Mouse (Mus musculus) sigmoid colon, adult 10 weeks (tissue): ENCODE measurements around the gene Hypk. TPM values are rescaled to one million over a fixed set of nuclear protein-coding genes. Genes with fewer than 3 reads are reported as not detected.

Experiments used
- polyA plus RNA-seq: library from polyadenylated mRNA; stranded (reverse); fragments of 350-450 nt; fragmentation: Illumina TruSeq; extraction: RNeasy Lipid Tissue Mini Kit (QIAGEN cat#74804); gene quantifications from one replicate; pipeline ENCODE4 v1.2.3, GENCODE M21; 2014; ENCODE audit warnings: low read depth, low replicate concordance

Hypk gene
- 47.8 TPM for polyA plus RNA-seq

GRCm38 (mm10) chr2:121452990-121453389 is at the start of gene Hypk:
TSS of gene Hypk (plus strand) at chr2:121453290.

DNA sequence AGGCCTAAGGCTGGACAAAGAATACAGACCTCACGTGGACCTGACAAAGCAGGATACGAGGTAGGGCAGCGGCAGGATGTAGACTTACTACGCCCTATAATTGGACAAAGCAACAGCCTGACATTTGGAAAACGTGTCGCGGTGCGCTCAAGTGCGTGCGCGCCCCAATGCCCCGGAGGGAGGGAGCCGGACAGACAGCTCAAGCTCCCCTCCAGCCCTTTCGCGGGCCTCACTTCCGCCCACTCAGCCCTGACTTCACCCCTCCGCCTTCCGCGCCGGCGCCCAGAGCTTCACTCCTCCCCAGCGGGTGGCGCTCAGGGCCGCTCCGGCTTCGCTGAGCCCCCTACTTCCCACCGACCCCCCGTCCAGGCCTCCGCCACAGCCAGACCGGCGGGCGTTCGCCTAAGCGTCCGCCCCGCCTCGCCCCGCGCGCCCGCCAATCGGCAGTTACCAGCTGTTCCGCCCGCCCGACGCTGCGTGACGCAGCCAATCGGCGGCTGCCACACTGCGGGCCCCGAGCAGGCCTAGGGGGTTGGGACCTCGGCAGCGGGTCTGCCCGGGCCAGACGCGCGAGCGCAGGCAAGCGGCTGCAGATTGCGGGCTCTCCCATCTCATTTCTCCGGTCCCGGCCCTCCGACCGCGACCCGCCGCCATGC is 39.6 kb upstream of the Hypk start, which contains the start of the genes Pdia3 and Catsper2:
Pdia3 (plus strand) TSS at position 389 of the 656 bp plus-strand sequence.
Catsper2 (minus strand) TSS at position 406 of the 656 bp plus-strand sequence.

GRCm38 (mm10) chr2:121444178-121444577 is 8.9 kb upstream of the Hypk start, which contains the start of gene Ell3:
TSS of gene Ell3 (minus strand) at chr2:121444278.

DNA sequence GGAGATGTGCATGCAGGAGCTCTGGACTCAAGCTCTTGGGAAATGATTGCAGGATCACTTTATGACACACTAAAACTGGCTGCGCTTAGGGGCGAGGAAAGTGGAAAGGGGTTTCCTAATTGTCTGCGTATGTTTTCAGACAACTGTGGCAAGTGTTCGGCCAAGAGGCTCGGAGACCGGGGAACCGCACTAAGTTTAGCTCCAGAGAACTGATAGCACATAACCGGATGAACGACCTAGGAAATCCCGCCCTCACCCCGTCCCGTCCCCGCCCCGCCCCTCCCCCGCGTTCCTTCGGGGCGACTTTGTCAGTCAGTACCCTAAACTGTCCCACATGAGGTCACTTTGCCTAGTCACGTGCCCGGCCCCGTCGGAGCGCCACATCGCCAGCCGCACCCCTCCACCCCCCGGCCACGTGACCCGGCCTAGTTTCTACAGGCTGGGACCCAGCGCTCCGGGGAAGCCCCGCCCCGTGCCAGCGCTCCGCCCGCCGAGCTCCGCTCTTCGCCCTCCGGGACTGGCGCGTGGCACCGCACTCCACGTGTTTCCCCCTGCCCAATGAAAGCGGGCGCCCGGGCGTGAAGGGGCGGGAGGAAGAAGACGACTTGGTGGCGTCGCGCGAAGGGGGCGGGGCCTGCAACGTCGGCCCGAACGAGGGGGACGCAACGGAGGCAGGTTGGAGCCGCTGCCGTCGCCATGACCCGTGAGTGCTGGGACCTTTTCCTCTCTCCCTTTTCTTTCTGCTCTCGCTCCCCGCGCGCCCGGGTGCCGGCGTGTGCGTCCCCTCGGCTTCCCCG is 4.2 kb upstream of the Hypk start, which contains the start of gene Serf2:
Serf2 (plus strand) TSS at position 457 of the 797 bp plus-strand sequence.

GRCm38 (mm10) chr2:121456692-121457642 is 3.9 kb downstream of the Hypk start, which contains the start of gene Serinc4:
TSS of gene Serinc4 (minus strand) at chr2:121456781.

DNA sequence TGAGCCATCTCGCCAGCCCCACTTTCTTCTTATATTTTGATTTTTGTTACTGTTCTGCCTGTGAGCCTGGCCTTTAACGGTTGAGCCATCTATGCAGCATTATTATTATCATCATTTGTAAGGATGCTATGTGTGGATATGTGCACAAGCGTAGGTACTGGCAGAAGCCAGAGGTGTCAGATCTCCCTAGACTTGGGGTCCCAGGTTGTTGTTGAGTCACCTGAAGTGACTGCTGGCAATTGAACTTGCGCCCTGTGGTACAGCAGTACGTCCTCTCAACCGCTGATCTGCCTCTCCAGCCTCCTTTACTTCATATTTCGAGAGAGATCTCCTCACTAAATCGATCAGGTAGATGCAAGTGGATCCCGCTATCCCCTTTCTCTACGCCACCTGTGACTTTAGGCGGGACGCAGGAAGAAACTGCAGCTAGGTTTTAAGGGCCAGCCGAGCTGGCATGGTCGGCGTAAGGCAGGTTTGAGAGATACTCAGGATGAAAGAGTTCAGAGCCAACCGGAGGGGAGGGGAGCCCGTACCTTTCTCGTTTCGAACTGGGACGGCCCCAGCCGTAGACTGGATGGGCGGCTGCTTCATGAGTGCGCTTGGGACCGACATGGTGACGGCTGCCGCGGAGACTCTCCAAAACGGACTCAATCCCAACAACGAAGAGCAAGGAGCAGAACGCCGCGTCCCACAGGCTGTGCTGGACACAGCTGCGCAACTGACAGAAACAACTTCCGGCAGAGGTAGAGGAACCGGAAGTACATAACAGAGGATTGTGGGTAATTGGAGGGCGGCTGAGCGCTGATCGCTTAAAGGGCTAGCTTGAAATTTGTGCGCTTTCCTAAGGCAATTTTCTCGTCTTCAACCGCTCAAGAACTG is 20.4 kb downstream of the Hypk start, which contains the start of gene Mfap1b:
Mfap1b (minus strand) TSS at position 767 of the 879 bp plus-strand sequence.

DNA sequence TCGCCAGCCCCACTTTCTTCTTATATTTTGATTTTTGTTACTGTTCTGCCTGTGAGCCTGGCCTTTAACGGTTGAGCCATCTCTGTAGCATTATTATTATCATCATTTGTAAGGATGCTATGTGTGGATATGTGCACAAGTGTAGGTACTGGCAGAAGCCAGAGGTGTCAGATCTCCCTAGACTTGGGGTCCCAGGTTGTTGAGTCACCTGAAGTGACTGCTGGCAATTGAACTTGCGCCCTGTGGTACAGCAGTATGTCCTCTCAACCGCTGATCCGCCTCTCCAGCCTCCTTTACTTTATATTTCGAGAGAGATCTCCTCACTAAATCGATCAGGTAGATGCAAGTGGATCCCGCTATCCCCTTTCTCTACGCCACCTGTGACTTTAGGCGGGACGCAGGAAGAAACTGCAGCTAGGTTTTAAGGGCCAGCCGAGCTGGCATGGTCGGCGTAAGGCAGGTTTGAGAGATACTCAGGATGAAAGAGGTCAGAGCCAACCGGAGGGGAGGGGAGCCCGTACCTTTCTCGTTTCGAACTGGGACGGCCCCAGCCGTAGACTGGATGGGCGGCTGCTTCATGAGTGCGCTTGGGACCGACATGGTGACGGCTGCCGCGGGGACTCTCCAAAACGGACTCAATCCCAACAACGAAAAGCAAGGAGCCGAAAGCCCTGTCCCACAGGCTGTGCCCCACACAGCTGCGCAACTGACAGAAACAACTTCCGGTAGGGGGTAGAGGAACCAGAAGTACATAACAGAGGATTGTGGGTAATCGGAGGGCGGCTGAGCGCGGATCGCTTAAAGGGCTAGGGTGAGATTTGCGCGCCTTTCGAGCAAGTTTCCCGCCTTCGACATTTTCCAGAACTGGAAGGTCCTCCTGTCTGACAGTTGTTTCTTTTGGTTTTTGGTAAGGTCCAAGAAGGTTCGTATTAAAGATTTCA is 53.1 kb downstream of the Hypk start, which contains the start of the genes Mfap1a and Wdr76:
Mfap1a (minus strand) TSS at position 724 of the 941 bp plus-strand sequence.
Wdr76 (plus strand) TSS at position 782 of the 941 bp plus-strand sequence.

Other genes with a start within 250 kb of the Hypk start
- gene Trp53bp1, start 181.9 kb upstream of the Hypk start, polyA plus RNA-seq, result 15.0 TPM
- 0.88 TPM for gene Map1a, start 163.7 kb upstream of the Hypk start, polyA plus RNA-seq
- 34.6 TPM for gene Ppip5k1, start 97.9 kb upstream of the Hypk start, polyA plus RNA-seq
- 524 TPM for gene Ckmt1, start 95.6 kb upstream of the Hypk start, polyA plus RNA-seq
- gene Strc, start 66.1 kb upstream of the Hypk start, polyA plus RNA-seq, result not detected
- 1,508 TPM for gene Pdia3, start 39.5 kb upstream of the Hypk start, polyA plus RNA-seq
- gene Catsper2, start 39.5 kb upstream of the Hypk start, polyA plus RNA-seq, result 2.7 TPM
- 13.1 TPM for gene Ell3, start 9.0 kb upstream of the Hypk start, polyA plus RNA-seq
- gene Serf2, start 4.1 kb upstream of the Hypk start, polyA plus RNA-seq, result 102 TPM
- gene Serinc4, start 3.5 kb downstream of the Hypk start, polyA plus RNA-seq, result 0.22 TPM
- gene Mfap1b, start 20.8 kb downstream of the Hypk start, polyA plus RNA-seq, result 42.7 TPM
- 75.9 TPM for gene Mfap1a, start 53.4 kb downstream of the Hypk start, polyA plus RNA-seq
- 17.8 TPM for gene Wdr76, start 53.4 kb downstream of the Hypk start, polyA plus RNA-seq